Mouse (Mus musculus): ENCODE results near the gene Ak8. TPM values are rescaled to one million over a fixed set of nuclear protein-coding genes. Genes with fewer than 3 reads are reported as not detected.

Gene Ak8
- polyA plus RNA-seq, 1 experiment from 2014 or later = 0.81 TPM

DNA sequence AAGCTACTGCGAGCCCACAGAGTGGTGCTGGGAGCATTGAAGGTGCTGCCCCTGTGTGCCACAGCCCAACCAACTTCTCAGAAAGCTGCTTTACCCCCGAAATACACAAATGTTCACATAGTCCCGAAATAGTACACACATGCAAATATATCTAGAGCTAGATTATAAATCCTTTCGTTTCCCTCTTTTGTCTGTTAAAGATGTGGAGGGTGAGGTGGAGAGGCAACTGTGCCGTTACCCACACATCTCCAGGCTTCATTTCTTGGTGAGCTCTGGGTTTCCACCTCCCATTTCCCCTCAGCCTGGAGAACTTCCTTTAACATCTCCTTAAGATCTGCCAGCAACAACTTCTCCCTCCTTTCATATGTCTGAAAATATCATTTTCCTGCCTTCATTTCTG lies 40.2 kb downstream of the Ak8 start:
- Histone ChIP-seq H3K9me3 (no peaks in the 10 kb centered on the region), H3K4me2 (no peak overlapping the region), H3K4me1 (no peaks in the 10 kb centered on the region), H3K27ac (no peak overlapping the region), H3K4me3 (replicated peaks) (no peak overlapping the region), H3K36me3 (no peaks in the 10 kb centered on the region), H3K9ac (no peak overlapping the region), H3K27me3 (replicated peaks) (no peaks in the 10 kb centered on the region)
- ATAC-seq (ENCODE audit: insufficient read depth, low FRiP score, low read depth) = no peak
- WGBS = 76% methylated on average over 5 of the region's 5 CpGs

DNA sequence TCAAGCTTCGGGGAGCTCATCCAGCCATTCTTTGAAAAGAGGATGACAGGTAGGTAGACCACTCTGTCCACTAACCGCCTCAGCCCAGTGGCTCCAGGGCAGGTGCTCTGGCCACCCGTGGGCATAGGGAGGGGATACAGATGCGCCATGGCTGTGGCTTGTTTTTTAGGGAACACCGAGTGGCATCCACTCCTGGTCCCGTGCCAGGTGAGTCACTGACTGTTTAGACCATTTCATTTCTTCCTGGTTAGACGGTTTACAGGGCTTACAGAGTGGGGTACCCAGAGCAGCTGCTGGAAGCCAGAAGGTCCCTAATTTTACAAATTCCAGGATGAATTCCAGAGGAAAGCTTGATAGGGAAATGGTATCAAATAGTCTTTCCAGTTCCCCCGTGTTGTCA lies 42.7 kb downstream of the Ak8 start:
- ATAC-seq (ENCODE audit: insufficient read depth, low FRiP score, low read depth) = no peak
- H3K9ac ChIP-seq = no peak overlapping the region

DNA sequence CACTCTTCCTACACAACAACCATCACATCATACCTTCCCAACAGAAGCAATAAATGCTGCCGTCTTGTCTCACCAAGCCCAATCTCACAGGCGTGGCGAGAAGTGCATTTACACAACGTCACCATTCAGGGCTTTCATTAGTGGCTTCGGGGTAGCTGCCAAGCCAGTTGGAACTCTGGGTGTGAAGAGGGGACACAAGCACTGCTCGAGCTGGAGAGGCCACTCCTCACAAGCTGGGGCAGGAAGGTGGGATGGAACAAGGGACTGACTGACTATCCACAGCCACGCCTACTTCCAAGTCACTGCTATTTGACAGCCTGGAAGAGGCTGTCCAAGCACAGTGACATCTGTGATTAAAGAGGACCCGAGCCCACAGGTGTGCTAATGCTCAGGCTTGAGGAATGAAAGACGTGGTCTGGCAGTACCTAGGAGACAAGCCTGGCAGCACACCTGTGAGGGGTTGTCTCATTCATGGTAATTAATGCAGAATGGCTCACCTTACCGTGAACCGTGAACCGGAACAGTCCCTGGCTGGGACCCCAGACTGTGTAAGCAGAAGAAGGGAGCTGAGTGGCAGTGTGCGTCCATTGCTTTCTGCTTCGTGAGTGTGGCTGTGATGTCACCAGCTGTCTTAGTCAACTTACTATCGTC lies 46.8 kb downstream of the Ak8 start:
- 62% methylated on average over 15 of the region's 15 CpGs for WGBS
- Histone ChIP-seq H3K4me3 (replicated peaks) (no peak overlapping the region), H3K27me3 (replicated peaks) (no peaks in the 10 kb centered on the region), H3K9ac (no peak overlapping the region), H3K9me3 (no peaks in the 10 kb centered on the region), H3K27ac (no peak overlapping the region), H3K4me2 (no peak overlapping the region), H3K4me1 (no peaks in the 10 kb centered on the region; the same call in 1 of the 2 replicates), H3K36me3 (no peaks in the 10 kb centered on the region)
- ATAC-seq (ENCODE audit: insufficient read depth, low FRiP score, low read depth) = peak; percentile 18; the same call in 1 of the 2 replicates

More for the DNA sequence above, 42.7 kb downstream of the Ak8 start:
- Histone ChIP-seq H3K27ac (no peak overlapping the region), H3K36me3 (no peaks in the 10 kb centered on the region), H3K4me1 (no peaks in the 10 kb centered on the region), H3K27me3 (replicated peaks) (no peaks in the 10 kb centered on the region), H3K4me2 (no peak overlapping the region), H3K4me3 (replicated peaks) (no peak overlapping the region), H3K9me3 (no peaks in the 10 kb centered on the region)
- WGBS = 63% methylated on average over 8 of the region's 8 CpGs

DNA sequence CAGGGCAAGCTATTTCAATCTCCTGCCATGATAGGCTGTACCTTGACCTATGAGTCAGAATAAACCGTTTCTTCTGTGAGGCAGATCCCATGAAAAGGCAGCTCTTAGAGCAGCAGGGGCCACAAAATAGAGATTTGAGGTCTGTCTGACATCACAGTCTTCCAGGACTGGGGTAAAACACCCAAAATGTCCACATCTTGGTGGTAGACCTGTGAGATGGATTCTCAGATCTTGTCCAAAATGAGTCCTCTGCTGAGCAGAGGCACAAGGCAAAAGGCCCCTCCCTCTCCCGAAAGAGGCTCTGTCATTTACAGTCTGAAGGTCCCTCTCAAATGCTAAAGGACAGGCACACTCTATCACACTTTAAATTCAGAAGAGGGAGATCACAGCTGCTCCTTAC lies 47.7 kb downstream of the Ak8 start:
- H3K4me2 ChIP-seq = no peak overlapping the region
- no peak overlapping the region for H3K4me3 ChIP-seq (replicated peaks)
- H3K9ac ChIP-seq = no peak overlapping the region
- H3K27ac ChIP-seq = no peak overlapping the region
- no peak for ATAC-seq (ENCODE audit: insufficient read depth, low FRiP score, low read depth)
- 76% methylated on average over 2 of the region's 2 CpGs for WGBS
- H3K9me3 ChIP-seq = no peaks in the 10 kb centered on the region
- no peaks in the 10 kb centered on the region for H3K36me3 ChIP-seq
- H3K4me1 ChIP-seq = no peaks in the 10 kb centered on the region; the same call in 1 of the 2 replicates
- H3K27me3 ChIP-seq (replicated peaks) = no peaks in the 10 kb centered on the region

DNA sequence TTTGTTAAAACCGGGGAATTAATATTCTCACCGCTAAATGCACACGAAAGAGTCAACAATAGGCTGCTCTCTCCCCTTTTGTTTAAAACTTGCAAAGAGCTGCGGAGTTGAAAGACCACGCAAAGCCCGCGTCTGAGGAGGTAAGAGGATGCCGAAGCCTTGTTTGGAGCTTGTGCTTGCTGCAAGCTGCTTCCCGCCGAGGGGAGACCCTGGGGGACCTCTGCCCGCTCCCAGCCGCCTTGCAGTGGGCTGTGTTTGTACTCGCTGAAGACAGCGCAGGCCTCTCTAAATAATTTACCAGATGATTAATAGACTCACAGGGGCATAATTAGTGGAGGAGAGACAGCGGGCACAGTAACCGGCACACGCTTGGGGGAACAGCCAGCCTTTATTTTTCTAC lies 51.2 kb downstream of the Ak8 start:
- peaks cover 4% of the 10 kb centered on the region for H3K4me1 ChIP-seq
- no peak overlapping the region for H3K9ac ChIP-seq
- H3K36me3 ChIP-seq = no peaks in the 10 kb centered on the region
- peak overlapping the region; percentile 64 for H3K4me2 ChIP-seq
- peak overlapping the region; percentile 39 for H3K4me3 ChIP-seq (replicated peaks)
- no peak overlapping the region for H3K27ac ChIP-seq
- no peaks in the 10 kb centered on the region for H3K9me3 ChIP-seq
- no peak for ATAC-seq (ENCODE audit: insufficient read depth, low FRiP score, low read depth)
- 1% methylated on average over 17 of the region's 17 CpGs for WGBS
- H3K27me3 ChIP-seq (replicated peaks) = no peaks in the 10 kb centered on the region

DNA sequence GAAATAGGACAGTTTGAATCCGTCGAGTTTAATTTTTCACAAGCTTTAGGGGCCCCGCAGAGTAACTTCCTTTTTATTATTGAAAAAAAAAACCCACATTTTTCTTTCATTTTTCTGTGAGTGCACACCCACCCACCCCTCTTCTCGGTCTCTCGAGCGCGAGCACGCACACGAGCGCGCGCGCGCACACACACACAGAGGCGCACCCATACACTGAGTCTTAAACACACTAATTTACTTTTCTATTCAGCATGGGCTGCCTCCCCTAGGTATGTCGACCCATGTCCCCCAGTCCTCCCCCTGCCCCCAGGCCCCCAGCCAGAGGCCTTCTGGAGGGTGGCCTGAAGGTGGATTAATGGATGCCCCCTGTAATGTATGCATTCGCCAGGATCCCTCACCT lies 51.7 kb downstream of the Ak8 start:
- ATAC-seq (ENCODE audit: insufficient read depth, low FRiP score, low read depth) = 0 out of 2 replicates have a peak, but pooled peaks have one; percentile 44

DNA sequence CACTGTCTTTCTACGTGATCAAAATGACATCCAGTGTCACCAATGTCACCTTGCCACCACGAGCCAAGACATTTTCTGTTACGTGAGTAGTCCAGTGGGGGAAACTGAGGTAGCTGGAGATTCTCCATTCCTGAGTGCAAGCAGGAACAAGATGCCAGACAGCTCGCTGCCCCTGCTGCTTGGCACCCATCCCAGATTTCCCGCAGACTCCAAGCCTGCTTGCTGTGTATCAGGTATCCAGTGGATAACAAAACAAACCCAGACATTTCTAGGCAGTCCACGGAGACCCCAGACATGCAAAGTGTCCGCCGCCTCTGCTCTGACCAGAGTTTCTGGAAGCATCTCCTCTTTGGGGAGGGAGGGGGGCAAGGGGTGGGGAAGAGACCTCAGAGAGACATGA lies 52.4 kb downstream of the Ak8 start:
- peaks cover 4% of the 10 kb centered on the region for H3K4me1 ChIP-seq
- H3K4me2 ChIP-seq = no peak overlapping the region
- WGBS = 49% methylated on average over 8 of the region's 8 CpGs

More for the DNA sequence above, 51.7 kb downstream of the Ak8 start:
- H3K27me3 ChIP-seq (replicated peaks) = no peaks in the 10 kb centered on the region
- H3K27ac ChIP-seq = no peak overlapping the region
- H3K9ac ChIP-seq = no peak overlapping the region
- H3K4me1 ChIP-seq = peaks cover 4% of the 10 kb centered on the region
- peak overlapping the region; percentile 64 for H3K4me2 ChIP-seq
- no peaks in the 10 kb centered on the region for H3K9me3 ChIP-seq
- peak overlapping the region; percentile 39 for H3K4me3 ChIP-seq (replicated peaks)
- WGBS = 18% methylated on average over 17 of the region's 17 CpGs
- no peaks in the 10 kb centered on the region for H3K36me3 ChIP-seq

DNA sequence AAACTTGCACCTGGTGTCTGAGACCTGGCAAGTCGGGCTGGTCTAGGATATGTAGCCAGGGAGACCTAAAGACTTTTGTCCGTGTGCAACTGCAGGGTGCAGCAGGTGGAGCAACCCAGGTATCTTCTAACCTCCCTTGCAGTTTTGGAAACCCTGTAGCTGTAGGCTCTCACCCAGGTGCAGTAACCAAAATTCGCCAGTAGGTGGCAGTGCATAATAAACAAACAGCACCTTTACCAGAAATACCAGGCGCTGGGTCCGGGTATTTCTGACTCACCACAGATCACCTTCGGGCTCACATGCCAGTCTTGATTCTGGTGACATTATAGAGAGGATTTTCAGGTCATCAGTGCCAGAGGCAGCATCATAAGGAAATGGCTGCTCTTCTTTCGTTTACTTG lies 55.5 kb downstream of the Ak8 start:
- 2% methylated on average over 7 of the region's 7 CpGs for WGBS
- Histone ChIP-seq H3K27me3 (replicated peaks) (no peaks in the 10 kb centered on the region), H3K27ac (no peak overlapping the region), H3K4me2 (no peak overlapping the region), H3K9ac (no peak overlapping the region), H3K4me1 (peaks cover 4% of the 10 kb centered on the region), H3K4me3 (replicated peaks) (no peak overlapping the region), H3K36me3 (no peaks in the 10 kb centered on the region), H3K9me3 (no peaks in the 10 kb centered on the region)
- no peak for ATAC-seq (ENCODE audit: insufficient read depth, low FRiP score, low read depth)

More for the DNA sequence above, 52.4 kb downstream of the Ak8 start:
- H3K27me3 ChIP-seq (replicated peaks) = no peaks in the 10 kb centered on the region
- H3K27ac ChIP-seq = no peak overlapping the region
- no peaks in the 10 kb centered on the region for H3K9me3 ChIP-seq
- no peak overlapping the region for H3K9ac ChIP-seq
- no peaks in the 10 kb centered on the region for H3K36me3 ChIP-seq
- ATAC-seq (ENCODE audit: insufficient read depth, low FRiP score, low read depth) = no peak
- no peak overlapping the region for H3K4me3 ChIP-seq (replicated peaks)

DNA sequence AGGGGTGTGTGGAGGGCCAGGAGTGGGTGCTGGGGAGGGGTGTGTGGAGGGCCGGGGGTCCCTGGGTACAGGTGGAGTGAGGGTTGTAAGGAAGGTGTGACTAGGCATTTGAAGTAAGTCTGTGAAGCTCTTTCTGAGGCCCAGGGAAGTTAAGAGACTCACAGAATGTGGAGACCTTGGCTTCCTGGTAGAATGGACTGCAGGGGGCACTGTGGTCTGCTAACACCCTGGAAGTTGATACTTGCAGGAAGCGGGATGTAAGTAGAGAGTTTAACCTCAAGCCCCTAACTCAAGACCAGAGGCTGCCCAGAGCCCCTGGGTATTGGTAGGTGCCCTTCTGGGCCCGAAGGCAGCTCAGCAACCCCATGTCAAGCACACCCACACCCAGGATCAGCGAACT lies 56.2 kb downstream of the Ak8 start:
- Histone ChIP-seq H3K27ac (no peak overlapping the region), H3K4me3 (replicated peaks) (no peak overlapping the region), H3K4me2 (no peak overlapping the region), H3K4me1 (peaks cover 4% of the 10 kb centered on the region), H3K27me3 (replicated peaks) (no peaks in the 10 kb centered on the region), H3K36me3 (no peaks in the 10 kb centered on the region), H3K9me3 (no peaks in the 10 kb centered on the region), H3K9ac (no peak overlapping the region)
- ATAC-seq (ENCODE audit: insufficient read depth, low FRiP score, low read depth) = no peak
- WGBS = 44% methylated on average over 4 of the region's 4 CpGs

DNA sequence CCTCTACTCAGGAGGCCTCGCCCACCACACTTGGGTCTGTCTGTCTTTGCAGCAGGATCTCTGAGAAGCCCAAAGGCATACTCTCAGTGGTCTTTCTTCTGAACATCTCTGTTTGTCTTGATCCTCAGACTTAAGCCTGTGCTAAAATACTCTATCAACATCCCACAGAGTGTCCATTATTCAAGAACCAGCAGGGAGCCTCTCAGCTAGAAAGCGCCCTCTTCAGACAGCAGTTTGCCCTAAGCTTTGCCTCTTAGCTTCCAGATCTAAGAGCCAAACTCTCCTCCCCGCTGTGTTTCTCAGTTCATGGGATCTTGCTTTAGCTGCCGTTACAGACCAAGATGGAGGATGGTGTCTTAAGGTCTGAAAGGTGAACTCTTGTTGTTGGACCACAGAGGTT lies 59.5 kb downstream of the Ak8 start:
- 57% methylated on average over 4 of the region's 4 CpGs for WGBS
- no peaks in the 10 kb centered on the region for H3K27me3 ChIP-seq (replicated peaks)
- H3K9ac ChIP-seq = no peak overlapping the region
- H3K27ac ChIP-seq = no peak overlapping the region
- H3K36me3 ChIP-seq = no peaks in the 10 kb centered on the region
- H3K4me2 ChIP-seq = no peak overlapping the region
- no peak for ATAC-seq (ENCODE audit: insufficient read depth, low FRiP score, low read depth)
- no peaks in the 10 kb centered on the region for H3K9me3 ChIP-seq
- peaks cover 4% of the 10 kb centered on the region; the same call in 1 of the 2 replicates for H3K4me1 ChIP-seq
- H3K4me3 ChIP-seq (replicated peaks) = no peak overlapping the region

DNA sequence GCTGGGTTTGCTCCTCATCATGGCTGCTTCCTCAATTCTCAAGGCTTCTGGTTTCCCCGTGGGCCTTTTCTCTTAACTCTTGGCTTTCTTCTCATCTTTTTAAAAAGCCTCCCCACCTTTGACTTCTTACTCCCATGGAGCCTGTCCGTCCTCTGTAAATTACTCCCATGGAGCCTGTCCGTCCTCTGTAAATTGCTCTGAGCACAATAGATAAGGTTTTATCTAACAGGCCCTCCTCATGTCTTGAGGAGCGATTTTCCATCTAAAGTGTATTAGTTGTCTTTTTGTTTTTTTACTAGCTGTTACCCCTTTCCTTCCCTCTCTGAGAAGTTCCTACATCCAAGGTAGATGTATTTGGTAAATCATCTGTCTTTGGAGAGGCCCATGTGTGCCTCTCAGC lies 66.6 kb downstream of the Ak8 start:
- H3K36me3 ChIP-seq = no peaks in the 10 kb centered on the region
- H3K4me2 ChIP-seq = no peak overlapping the region
- H3K4me3 ChIP-seq (replicated peaks) = no peak overlapping the region
- H3K4me1 ChIP-seq = no peaks in the 10 kb centered on the region
- no peak overlapping the region for H3K9ac ChIP-seq
- H3K9me3 ChIP-seq = no peaks in the 10 kb centered on the region
- H3K27me3 ChIP-seq (replicated peaks) = no peaks in the 10 kb centered on the region
- H3K27ac ChIP-seq = no peak overlapping the region
- 71% methylated on average over 4 of the region's 4 CpGs for WGBS
- ATAC-seq (ENCODE audit: insufficient read depth, low FRiP score, low read depth) = no peak

DNA sequence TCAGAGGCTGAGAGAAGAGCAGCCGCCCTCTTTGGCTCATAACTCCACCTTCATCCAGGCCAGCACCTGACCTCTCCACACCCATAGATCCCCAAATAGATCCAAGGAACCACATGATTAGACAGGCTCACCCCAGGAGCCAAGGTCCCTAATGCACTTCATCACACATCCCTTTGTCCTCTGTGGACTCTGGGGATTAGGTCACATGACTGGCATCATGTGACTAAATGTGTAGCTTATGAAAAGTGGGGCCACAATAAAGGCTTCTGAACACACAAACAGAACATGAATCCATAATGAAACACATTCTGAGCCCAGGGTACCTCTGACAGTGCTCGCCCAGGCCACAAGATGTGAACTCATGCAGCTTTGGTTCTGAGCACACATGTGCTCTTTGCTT lies 67.1 kb downstream of the Ak8 start:
- H3K4me3 ChIP-seq (replicated peaks) = no peak overlapping the region
- H3K4me2 ChIP-seq = no peak overlapping the region
- H3K27me3 ChIP-seq (replicated peaks) = no peaks in the 10 kb centered on the region
- H3K36me3 ChIP-seq = no peaks in the 10 kb centered on the region
- WGBS = 85% methylated on average over 2 of the region's 2 CpGs
- no peak overlapping the region for H3K9ac ChIP-seq
- H3K4me1 ChIP-seq = no peaks in the 10 kb centered on the region
- ATAC-seq (ENCODE audit: insufficient read depth, low FRiP score, low read depth) = no peak
- no peaks in the 10 kb centered on the region for H3K9me3 ChIP-seq
- no peak overlapping the region for H3K27ac ChIP-seq

DNA sequence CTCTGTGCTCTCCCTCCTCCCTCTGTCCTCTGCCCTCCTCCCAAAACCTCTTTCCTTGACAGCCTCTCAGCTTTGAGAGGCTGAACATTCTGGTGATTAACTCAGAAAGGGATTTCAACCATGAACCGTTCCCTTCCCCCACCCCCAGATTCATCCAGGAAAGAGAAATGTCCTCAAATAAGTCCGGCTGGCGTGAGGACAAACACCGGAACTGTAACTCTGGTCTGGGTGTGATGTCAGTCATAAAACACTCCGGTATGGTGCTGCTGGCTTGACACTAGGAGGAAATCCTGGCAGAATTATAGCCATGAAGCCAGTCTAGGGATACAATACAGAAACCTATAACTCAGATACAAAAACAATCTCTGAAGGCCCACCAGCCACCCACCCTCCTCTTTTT lies 70.7 kb downstream of the Ak8 start:
- 26% methylated on average over 5 of the region's 5 CpGs for WGBS
- Histone ChIP-seq H3K27me3 (replicated peaks) (no peaks in the 10 kb centered on the region), H3K9me3 (no peaks in the 10 kb centered on the region), H3K36me3 (no peaks in the 10 kb centered on the region), H3K4me1 (no peaks in the 10 kb centered on the region), H3K4me3 (replicated peaks) (no peak overlapping the region), H3K27ac (no peak overlapping the region), H3K4me2 (peak overlapping the region; percentile 17; the same call in 1 of the 2 replicates), H3K9ac (no peak overlapping the region)
- ATAC-seq (ENCODE audit: insufficient read depth, low FRiP score, low read depth) = no peak

All from stomach, embryonic 15.5 days (tissue).